Mouse (Mus musculus) E14TG2a.4 (cell line): Measurements from ENCODE around the gene Mgea5.

Source experiments
- H3K27me3 ChIP-seq: 2 replicates; pipeline ENCODE4 v1.6.1; 2014; ENCODE audit warnings: low read length, control low read depth; ENCODE audit not compliant: insufficient read depth
- H3K36me3 ChIP-seq: 2 replicates; pipeline ENCODE4 v1.6.1; 2014; ENCODE audit warnings: low read length, control low read depth; ENCODE audit not compliant: insufficient read depth
- H3K4me1 ChIP-seq: replicated peaks from 2 replicates; pipeline ENCODE4 v1.6.1; 2014; ENCODE audit warnings: low read depth, low read length, control low read depth
- H3K4me3 ChIP-seq: replicated peaks from 2 replicates; pipeline ENCODE4 v1.5.1; 2014; ENCODE audit warnings: mild to moderate bottlenecking, low read length
- H3K9me3 ChIP-seq: 2 replicates; pipeline ENCODE4 v1.6.1; 2014; ENCODE audit warnings: low read length, control low read depth
- CTCF ChIP-seq: conservative IDR thresholded peaks from 2 replicates; pipeline ENCODE4 v1.5.1; 2014; ENCODE audit warnings: low read length
- NANOG ChIP-seq: IDR thresholded peaks from 2 replicates; pipeline ENCODE4 v1.6.1; 2014; ENCODE audit warnings: borderline replicate concordance, low read length, mixed read lengths
- POU5F1 ChIP-seq: IDR thresholded peaks from 2 replicates; pipeline ENCODE4 v1.6.1; 2014; ENCODE audit warnings: low read length, borderline replicate concordance

Gene Mgea5

DNA sequence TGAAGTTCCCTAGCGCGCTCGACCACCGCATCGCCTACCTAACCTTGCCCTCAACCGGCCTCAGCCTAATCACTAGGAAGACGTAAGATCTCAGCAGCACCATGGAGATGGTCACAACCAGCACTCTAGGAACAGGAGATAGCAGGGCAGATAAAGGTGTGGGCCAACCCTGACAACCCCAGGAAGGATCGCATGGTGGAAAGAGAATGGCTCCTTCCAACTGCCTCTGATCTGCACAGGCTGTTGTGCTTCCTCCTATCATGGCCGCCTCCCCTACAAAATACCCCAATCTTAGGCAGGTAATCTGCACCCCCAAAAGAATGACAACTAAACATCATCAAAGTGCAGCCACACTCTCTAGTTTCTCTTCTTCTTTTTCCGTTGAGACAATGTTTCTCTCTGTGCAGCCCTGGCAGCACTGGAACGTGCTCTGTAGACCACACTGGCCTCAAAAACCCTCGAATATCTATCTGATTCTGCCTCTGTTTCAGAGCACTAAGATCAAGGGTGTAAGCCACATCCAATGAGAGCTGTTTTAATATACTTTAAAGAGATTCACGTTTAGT, 3.2 kb downstream of the Mgea5 start:
- Histone ChIP-seq H3K27me3 (no peaks in the 10 kb centered on the region), H3K36me3 (peaks cover 62% of the 10 kb centered on the region), H3K4me3 (0 out of 2 replicates have a peak overlapping the region, but pooled peaks have one; percentile 98), H3K4me1 (peaks cover 46% of the 10 kb centered on the region), H3K9me3 (no peaks in the 10 kb centered on the region)
- TF ChIP-seq NANOG (no peak), CTCF (no peak), POU5F1 (no peak)

DNA sequence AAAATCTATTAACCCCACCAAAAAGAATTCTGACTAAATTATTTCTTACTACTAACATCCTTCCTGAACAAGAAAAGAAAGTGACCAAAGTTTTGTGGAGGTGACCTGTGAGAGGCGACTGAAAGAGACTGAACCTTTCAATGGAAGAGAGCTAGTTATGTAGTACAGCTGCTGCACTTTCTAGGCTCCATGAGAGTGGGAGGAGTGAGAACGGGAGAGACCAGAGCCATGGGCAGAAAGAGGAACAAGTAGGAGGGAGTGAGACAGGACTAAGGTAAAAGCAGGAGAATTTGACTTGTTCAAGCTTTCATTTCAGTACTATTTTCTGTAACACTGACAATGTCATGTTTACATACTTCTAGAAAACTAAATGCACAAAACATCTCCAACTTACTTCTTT, 8.2 kb downstream of the Mgea5 start:
- no peaks in the 10 kb centered on the region for H3K27me3 ChIP-seq
- peaks cover 18% of the 10 kb centered on the region for H3K4me1 ChIP-seq
- H3K9me3 ChIP-seq = no peaks in the 10 kb centered on the region
- TF ChIP-seq POU5F1 (no peak), CTCF (no peak), NANOG (no peak)
- no peak overlapping the region for H3K4me3 ChIP-seq
- H3K36me3 ChIP-seq = peaks cover 100% of the 10 kb centered on the region

DNA sequence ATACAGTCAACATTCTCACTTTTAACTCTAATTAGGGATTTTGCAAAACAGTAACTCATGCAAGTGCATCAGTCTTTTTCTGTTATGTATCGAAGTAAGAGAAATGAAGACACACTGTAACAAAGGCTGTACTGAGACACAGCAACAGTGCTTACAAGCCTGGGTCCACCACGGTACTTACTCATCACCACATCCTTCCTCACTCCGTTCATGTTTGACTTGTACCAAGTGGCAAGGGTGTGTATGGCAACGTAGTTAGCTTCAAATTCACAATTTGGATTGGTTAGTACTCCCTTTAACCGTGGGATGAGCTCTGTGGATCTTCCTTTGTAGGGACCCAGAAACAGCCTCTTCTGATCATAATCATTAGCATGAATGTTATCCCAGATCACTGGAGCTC, 12.1 kb downstream of the Mgea5 start:
- H3K4me3 ChIP-seq = no peak overlapping the region
- no peaks in the 10 kb centered on the region for H3K9me3 ChIP-seq
- H3K27me3 ChIP-seq = no peaks in the 10 kb centered on the region
- TF ChIP-seq NANOG (no peak), CTCF (no peak), POU5F1 (no peak)
- H3K36me3 ChIP-seq = peaks cover 100% of the 10 kb centered on the region
- peaks cover 13% of the 10 kb centered on the region; the same call in 1 of the 2 replicates for H3K4me1 ChIP-seq

DNA sequence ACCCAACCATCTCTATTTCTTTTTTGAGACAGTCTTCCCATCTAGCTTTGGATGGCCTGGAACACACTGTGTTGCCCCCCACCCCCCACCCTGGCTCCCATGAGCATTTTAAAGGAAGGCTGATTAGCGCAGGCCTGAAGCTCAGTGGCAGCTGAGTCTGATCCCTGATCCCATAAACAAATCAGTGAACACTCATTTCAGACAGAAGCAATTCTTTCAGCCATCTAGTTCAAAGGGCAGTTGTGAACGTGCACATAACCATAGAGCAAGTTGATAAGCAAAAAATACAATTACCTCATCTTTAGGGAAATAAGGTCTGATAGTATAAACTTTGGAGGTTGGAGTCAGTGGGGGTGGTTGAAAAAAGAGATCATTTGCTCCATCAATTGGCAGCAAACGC, 22.8 kb downstream of the Mgea5 start:
- TF ChIP-seq POU5F1 (no peak), NANOG (no peak), CTCF (no peak)
- H3K9me3 ChIP-seq = no peaks in the 10 kb centered on the region
- no peaks in the 10 kb centered on the region for H3K27me3 ChIP-seq
- no peak overlapping the region for H3K4me3 ChIP-seq
- H3K4me1 ChIP-seq = peaks cover 57% of the 10 kb centered on the region
- peaks cover 97% of the 10 kb centered on the region for H3K36me3 ChIP-seq

DNA sequence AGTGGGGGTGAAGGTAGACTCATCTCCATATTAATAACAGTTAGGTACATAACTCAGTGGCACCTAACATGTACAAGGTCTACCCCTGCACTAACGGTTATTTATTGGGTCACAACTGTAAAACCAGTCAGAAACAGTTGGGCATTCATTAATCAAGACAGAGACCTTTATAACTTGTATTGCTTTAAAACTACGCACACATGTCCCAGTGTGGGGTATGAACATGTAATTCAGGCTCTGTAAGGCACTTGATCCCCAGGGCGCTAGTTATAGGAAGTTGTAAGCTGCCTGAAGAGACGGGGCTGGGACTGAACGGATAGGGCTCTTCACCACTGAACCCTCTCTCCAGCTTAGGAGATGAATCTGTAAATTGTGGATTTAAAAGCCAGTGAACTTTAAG, 25.0 kb downstream of the Mgea5 start:
- TF ChIP-seq NANOG (no peak), CTCF (no peak), POU5F1 (no peak)
- Histone ChIP-seq H3K36me3 (peaks cover 97% of the 10 kb centered on the region), H3K9me3 (no peaks in the 10 kb centered on the region), H3K4me3 (no peak overlapping the region), H3K27me3 (no peaks in the 10 kb centered on the region), H3K4me1 (peaks cover 56% of the 10 kb centered on the region)

DNA sequence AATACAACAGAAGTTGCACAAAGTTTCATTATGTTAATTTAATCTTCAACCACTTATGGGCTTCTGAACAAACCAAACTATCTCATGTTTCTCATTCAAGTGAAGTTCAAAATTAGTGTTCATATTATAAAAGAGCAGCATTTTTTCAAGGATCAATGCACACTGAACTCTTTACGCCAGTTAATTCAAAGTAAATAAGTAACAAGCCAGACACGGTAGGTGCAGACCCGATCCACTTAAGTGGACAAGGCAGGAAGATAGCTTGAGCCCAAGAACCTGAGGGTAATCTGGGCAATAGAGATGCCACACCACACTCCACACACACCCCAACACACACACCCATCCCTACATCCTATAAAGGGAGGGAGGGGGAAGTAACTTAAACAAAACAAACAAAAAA, 30.1 kb downstream of the Mgea5 start:
- Histone ChIP-seq H3K4me1 (peaks cover 62% of the 10 kb centered on the region), H3K27me3 (no peaks in the 10 kb centered on the region), H3K9me3 (no peaks in the 10 kb centered on the region), H3K36me3 (peaks cover 87% of the 10 kb centered on the region), H3K4me3 (no peak overlapping the region)
- TF ChIP-seq CTCF (no peak), POU5F1 (no peak), NANOG (no peak)

DNA sequence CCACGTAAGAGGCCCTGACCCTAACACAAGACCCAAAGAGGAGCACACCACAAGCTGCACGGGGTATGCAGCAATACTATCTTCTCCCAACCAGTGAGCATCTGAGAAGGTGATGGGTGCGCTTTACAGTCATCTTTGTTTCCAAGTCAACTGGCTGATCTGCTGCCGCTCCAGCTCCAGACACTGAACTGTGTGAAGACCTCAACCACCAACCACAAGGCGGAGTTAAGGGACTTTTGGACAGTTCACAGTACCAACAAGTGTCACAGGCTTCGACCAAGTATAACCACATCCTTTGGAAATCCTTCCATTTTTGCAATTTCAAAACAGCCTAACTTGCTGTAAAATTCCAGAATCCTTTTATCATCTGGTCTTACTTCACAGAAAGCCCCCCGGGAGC, 31.8 kb downstream of the Mgea5 start:
- no peak overlapping the region for H3K4me3 ChIP-seq
- TF ChIP-seq NANOG (no peak), CTCF (no peak), POU5F1 (no peak)
- H3K9me3 ChIP-seq = no peaks in the 10 kb centered on the region
- peaks cover 82% of the 10 kb centered on the region for H3K36me3 ChIP-seq
- peaks cover 59% of the 10 kb centered on the region for H3K4me1 ChIP-seq
- no peaks in the 10 kb centered on the region for H3K27me3 ChIP-seq

DNA sequence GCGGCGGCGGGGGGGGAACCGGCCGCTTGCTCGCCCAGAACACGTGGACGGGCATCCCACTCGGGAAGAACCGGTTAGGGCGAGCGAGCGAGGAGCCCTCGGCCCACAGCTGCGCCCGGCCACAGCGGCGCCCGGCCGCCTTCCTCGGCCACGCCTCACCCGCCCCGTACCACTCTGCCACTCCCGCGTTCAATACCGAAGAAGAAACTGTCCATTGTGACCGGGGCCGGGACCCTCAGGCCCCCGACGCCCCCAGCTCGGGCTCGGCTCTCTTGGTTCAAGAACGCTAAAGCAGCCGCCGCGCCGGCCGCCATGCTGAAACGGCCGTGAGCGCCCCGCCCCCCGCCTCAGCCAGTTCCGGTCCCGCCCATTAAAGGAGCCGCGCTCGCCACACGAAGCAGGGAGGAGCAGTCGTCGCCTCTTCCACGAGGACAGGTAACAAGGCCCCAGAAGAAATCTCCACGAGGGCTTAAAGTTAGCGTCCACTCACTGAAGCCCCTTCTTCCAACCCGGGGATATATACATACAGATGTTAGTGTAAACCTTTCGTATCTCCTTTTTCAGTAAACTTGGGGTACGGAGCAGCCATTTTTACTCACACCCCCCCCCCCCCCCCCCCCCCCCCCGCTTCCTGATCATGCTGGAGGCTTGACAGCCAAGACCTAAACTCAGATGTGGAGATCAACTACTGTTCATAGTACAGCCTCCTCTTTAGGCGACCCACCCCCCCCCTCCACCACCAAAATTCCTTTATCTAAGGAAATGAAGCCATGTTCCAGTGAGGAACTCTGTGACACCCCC, 34.2 kb downstream of the Mgea5 start, which contains the start of gene Npm3:
Gene Npm3 (minus strand): TSS at position 349 of the 801 bp plus-strand sequence.
- Histone ChIP-seq H3K4me3 (peak within 1 kb of the TSS; percentile 98), H3K4me1 (peaks cover 69% of the 10 kb centered on the region), H3K27me3 (peaks cover 18% of the 10 kb centered on the region), H3K36me3 (peaks cover 59% of the 10 kb centered on the region), H3K9me3 (no peaks in the 10 kb centered on the region)
- TF ChIP-seq NANOG = no peak

DNA sequence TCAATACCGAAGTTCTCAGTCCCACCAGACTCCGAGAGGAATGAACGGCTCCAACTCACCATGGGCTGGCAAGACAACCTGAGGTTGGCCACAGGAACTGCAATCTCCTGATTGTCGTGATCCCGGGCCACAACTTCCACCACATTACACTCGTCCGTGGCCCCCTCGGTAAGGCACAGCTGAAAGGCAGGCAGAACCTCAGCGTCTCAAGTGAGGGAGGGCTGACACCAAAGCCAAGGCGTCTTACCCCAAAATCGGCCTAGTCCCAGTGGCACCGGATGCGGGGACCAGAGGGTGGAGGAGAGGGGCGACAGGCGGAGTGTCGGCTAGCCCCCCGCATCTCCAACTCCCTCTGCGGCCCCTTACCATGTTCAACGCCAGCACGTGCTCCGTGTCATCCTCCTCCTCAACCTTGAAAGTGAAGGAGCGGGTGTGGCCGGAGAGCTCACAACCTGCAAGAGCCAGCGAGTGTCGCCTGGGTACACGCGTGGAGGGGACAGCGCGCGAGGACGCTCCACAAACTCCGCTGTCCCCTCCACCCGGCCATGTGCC, 34.9 kb downstream of the Mgea5 start:
- TF ChIP-seq POU5F1 = no peak
- no peak for TF ChIP-seq NANOG
- TF ChIP-seq CTCF = no peak
- Histone ChIP-seq H3K4me3 (peak overlapping the region; percentile 98), H3K36me3 (peaks cover 53% of the 10 kb centered on the region), H3K9me3 (no peaks in the 10 kb centered on the region), H3K4me1 (peaks cover 67% of the 10 kb centered on the region), H3K27me3 (peaks cover 24% of the 10 kb centered on the region)
